Mouse (Mus musculus): ENCODE measurements around the gene Actl11.

DNA sequence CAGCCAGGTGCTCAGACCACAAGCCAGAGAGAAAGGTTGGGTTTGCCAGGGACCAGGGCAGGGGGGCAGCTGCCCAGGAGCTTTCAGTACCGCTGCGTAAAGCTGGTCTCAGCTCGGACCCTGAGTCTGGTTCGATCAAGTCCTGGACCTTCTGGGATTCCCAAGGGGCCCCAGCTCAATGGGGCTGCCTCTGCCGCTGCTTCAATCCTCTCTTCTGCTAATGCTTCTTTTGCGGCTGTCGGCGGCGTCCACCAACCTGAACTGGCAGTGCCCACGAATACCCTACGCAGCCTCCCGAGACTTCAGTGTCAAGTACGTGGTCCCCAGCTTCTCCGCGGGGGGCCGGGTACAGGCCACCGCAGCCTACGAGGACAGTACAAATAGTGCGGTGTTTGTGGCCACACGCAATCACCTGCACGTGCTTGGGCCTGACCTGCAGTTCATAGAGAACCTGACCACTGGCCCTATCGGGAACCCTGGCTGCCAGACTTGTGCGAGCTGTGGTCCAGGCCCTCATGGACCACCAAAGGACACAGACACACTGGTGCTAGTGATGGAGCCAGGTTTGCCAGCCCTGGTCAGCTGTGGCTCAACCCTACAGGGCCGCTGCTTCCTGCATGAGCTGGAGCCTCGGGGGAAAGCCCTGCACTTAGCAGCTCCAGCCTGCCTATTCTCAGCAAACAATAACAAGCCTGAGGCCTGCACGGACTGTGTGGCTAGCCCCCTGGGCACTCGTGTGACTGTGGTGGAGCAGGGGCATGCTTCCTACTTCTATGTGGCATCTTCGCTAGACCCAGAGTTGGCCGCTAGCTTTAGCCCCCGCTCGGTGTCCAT, 21.1 kb upstream of the Actl11 start:
- TF ChIP-seq CTCF (conservative IDR thresholded peaks at IDR 0.05; ENCODE audit: low read length) (no peak), NANOG (IDR thresholded peaks at IDR 0.05; ENCODE audit: borderline replicate concordance, low read length) (no peak), POU5F1 (IDR thresholded peaks at IDR 0.05; ENCODE audit: borderline replicate concordance, low read length) (no peak)

Measured in E14TG2a.4 (cell line).